Mouse (Mus musculus) ES-E14 (cell line): ENCODE measurements around the gene Kcnh5. TPM values are rescaled to one million over a fixed set of nuclear protein-coding genes. Genes with fewer than 3 reads are reported as not detected.

Experiments
- DNase-seq: peaks from one replicate; pipeline ENCODE4 v3.0.0-alpha.2; 2013; ENCODE audit warnings: low read depth, low spot score
- H3K27ac ChIP-seq: 2 replicates; pipeline ENCODE4 v1.5.1; 2012; ENCODE audit warnings: low read depth, mild to moderate bottlenecking, low read length, moderate library complexity, mixed read lengths; ENCODE audit not compliant: poor library complexity, insufficient read depth, severe bottlenecking
- H3K36me3 ChIP-seq: 2 replicates; pipeline ENCODE4 v1.6.1; 2012; ENCODE audit warnings: mild to moderate bottlenecking, low read length, moderate library complexity, mixed read lengths; ENCODE audit not compliant: control insufficient read depth, poor library complexity, insufficient read depth, severe bottlenecking
- H3K4me1 ChIP-seq, 2 experiments: fragments of 150-350 bp in 1 of 2; sonication (generic) in 1 of 2; 2 replicates each; pipeline ENCODE4 v1.6.1; 2012; ENCODE audit warnings: low read length in 2 of 2, mild to moderate bottlenecking in 1 of 2, mixed read lengths in 1 of 2; ENCODE audit not compliant: control insufficient read depth in 2 of 2, insufficient read depth in 2 of 2, poor library complexity in 1 of 2
- H3K4me3 ChIP-seq, 2 experiments: fragments of 150-350 bp in 1 of 2; sonication (generic) in 1 of 2; 2 replicates each; pipeline ENCODE4 v1.5.1; 2012; ENCODE audit warnings: low read length in 2 of 2, low read depth in 1 of 2, mild to moderate bottlenecking in 1 of 2, mixed read lengths in 1 of 2; ENCODE audit not compliant: insufficient read depth in 1 of 2, poor library complexity in 1 of 2, severe bottlenecking in 1 of 2
- H3K9ac ChIP-seq: 2 replicates; pipeline ENCODE4 v1.6.1; 2012; ENCODE audit warnings: low read depth, mild to moderate bottlenecking, low read length, mixed read lengths; ENCODE audit not compliant: poor library complexity, insufficient read depth, severe bottlenecking
- H3K9me3 ChIP-seq: fragments of 150-350 bp; sonication (generic); 2 replicates; pipeline ENCODE4 v1.6.1; 2012; ENCODE audit warnings: low read depth, mild to moderate bottlenecking, low read length; ENCODE audit not compliant: control insufficient read depth, insufficient read depth
- CHD2 ChIP-seq: IDR thresholded peaks from 2 replicates; pipeline ENCODE4 v1.6.1; 2014; ENCODE audit warnings: mild to moderate bottlenecking, low read depth, low read length, inconsistent platforms
- HCFC1 ChIP-seq: IDR thresholded peaks from 2 replicates; pipeline ENCODE4 v1.6.1; 2012; ENCODE audit warnings: low read length, inconsistent platforms, borderline replicate concordance; ENCODE audit not compliant: insufficient read depth
- MAFK ChIP-seq: IDR thresholded peaks from 2 replicates; pipeline ENCODE4 v1.6.1; 2014; ENCODE audit warnings: mild to moderate bottlenecking, low read depth, low read length, inconsistent platforms; ENCODE audit not compliant: insufficient read depth
- ZC3H11A ChIP-seq: IDR thresholded peaks from 2 replicates; pipeline ENCODE4 v1.6.1; 2012; ENCODE audit warnings: low read depth, mild to moderate bottlenecking, inconsistent platforms, low read length, borderline replicate concordance
- ZNF384 ChIP-seq: IDR thresholded peaks from 2 replicates; pipeline ENCODE4 v1.6.1; 2012; ENCODE audit warnings: low read depth, low read length, inconsistent platforms
- in situ Hi-C, 2 experiments: fragments of 600-800 bp; cut with MboI; formaldehyde crosslinking; loops; one replicate each; pipeline ENCODE4 v1.15.1; 2025; ENCODE audit warnings: low sequenced_read_pairs in 2 of 2, inconsistent platforms in 1 of 2; ENCODE audit not compliant: unreplicated experiment in 2 of 2
- total RNA-seq: library from RNA; depleted of rRNA; stranded (reverse); fragments of 300-350 nt; gene quantifications from 2 replicates; pipeline ENCODE4 v1.2.3, GENCODE M21; 2012; rRNA removed

Kcnh5 gene
- total RNA-seq, 1 experiment, result 0.18 TPM

GRCm38 (mm10) chr12:74855666-74856065 is 321.5 kb downstream of the Kcnh5 start:
- Histone ChIP-seq H3K9ac (no peak overlapping the region), H3K4me1 (no peaks in the 10 kb centered on the region), H3K36me3 (no peaks in the 10 kb centered on the region), H3K9me3 (no peaks in the 10 kb centered on the region), H3K4me3 (no peak overlapping the region), H3K27ac (no peak overlapping the region)
- TF ChIP-seq ZC3H11A, result no peak
- no peak for TF ChIP-seq HCFC1
- no peak for TF ChIP-seq CHD2
- TF ChIP-seq ZNF384, result no peak
- TF ChIP-seq MAFK, result no peak
- DNase-seq, result no peak
- in situ Hi-C loops, result no loop called here

- TF ChIP-seq CHD2 (no peak), HCFC1 (no peak), ZNF384 (no peak), MAFK (no peak), ZC3H11A (no peak)
- no peaks in the 10 kb centered on the region for H3K36me3 ChIP-seq
- no peaks in the 10 kb centered on the region for H3K9me3 ChIP-seq
- no peak overlapping the region for H3K27ac ChIP-seq
- H3K9ac ChIP-seq, result no peak overlapping the region
- DNase-seq, result no peak
- H3K4me3 ChIP-seq, result no peak overlapping the region
- H3K4me1 ChIP-seq, result no peaks in the 10 kb centered on the region
- in situ Hi-C loops, result no loop called here
Measured at GRCm38 (mm10) chr12:74854263-74854662, 322.9 kb downstream of the Kcnh5 start.

GRCm38 (mm10) chr12:74850323-74850722 is 326.8 kb downstream of the Kcnh5 start:
- TF ChIP-seq ZC3H11A (no peak), MAFK (no peak), CHD2 (no peak), ZNF384 (no peak), HCFC1 (no peak)
- no peaks in the 10 kb centered on the region for H3K4me1 ChIP-seq
- in situ Hi-C loops, result no loop called here
- H3K9ac ChIP-seq, result no peak overlapping the region
- H3K9me3 ChIP-seq, result no peaks in the 10 kb centered on the region
- H3K36me3 ChIP-seq, result no peaks in the 10 kb centered on the region
- H3K4me3 ChIP-seq, result no peak overlapping the region
- DNase-seq, result no peak
- H3K27ac ChIP-seq, result no peak overlapping the region

- DNase-seq, result no peak
- TF ChIP-seq HCFC1, result no peak
- TF ChIP-seq ZC3H11A, result no peak
- TF ChIP-seq ZNF384, result no peak
- TF ChIP-seq CHD2, result no peak
- TF ChIP-seq MAFK, result no peak
- no peak overlapping the region for H3K27ac ChIP-seq
Measured at GRCm38 (mm10) chr12:74849912-74850311, 327.2 kb downstream of the Kcnh5 start.

GRCm38 (mm10) chr12:74848611-74849347 is 328.4 kb downstream of the Kcnh5 start:
- no peaks in the 10 kb centered on the region for H3K36me3 ChIP-seq
- H3K27ac ChIP-seq, result no peak overlapping the region
- H3K4me3 ChIP-seq, result no peak overlapping the region
- H3K9ac ChIP-seq, result no peak overlapping the region
- no peaks in the 10 kb centered on the region for H3K9me3 ChIP-seq
- H3K4me1 ChIP-seq, result no peaks in the 10 kb centered on the region
- no peak for TF ChIP-seq ZNF384
- TF ChIP-seq ZC3H11A, result no peak
- TF ChIP-seq HCFC1, result no peak
- TF ChIP-seq MAFK, result no peak
- TF ChIP-seq CHD2, result no peak
- in situ Hi-C loops, result no loop called here
- no peak for DNase-seq

More at GRCm38 (mm10) chr12:74849912-74850311, 327.2 kb downstream of the Kcnh5 start:
- Histone ChIP-seq H3K9ac (no peak overlapping the region), H3K4me3 (no peak overlapping the region), H3K36me3 (no peaks in the 10 kb centered on the region), H3K9me3 (no peaks in the 10 kb centered on the region), H3K4me1 (no peaks in the 10 kb centered on the region)
- in situ Hi-C loops, result no loop called here

Other genes with a start within 250 kb of the Kcnh5 start
- 0.16 and 0.80 TPM in 2 replicates for gene Rhoj, start 131.0 kb upstream of the Kcnh5 start, total RNA-seq
- gene Gphb5, start 239.4 kb upstream of the Kcnh5 start, total RNA-seq, result not detected in 2 replicates